Mouse (Mus musculus) layer of hippocampus, postnatal 10 days (tissue): ENCODE results near the gene Vmn1r95. TPM values are rescaled to one million over a fixed set of nuclear protein-coding genes. Genes with fewer than 3 reads are reported as not detected.
"Not testable (repeated sequence)": the region's sequence is repeated elsewhere in the genome, so short reads cannot be mapped to it uniquely, and the experiment has no call there.

Experiments used
- DNase-seq, 2 experiments: peaks; one replicate each; pipeline ENCODE4 v3.0.0; 2021; ENCODE audit warnings: low spot score in 2 of 2
- long read RNA-seq: library from polyadenylated mRNA; stranded (forward); transcript quantifications from one replicate; pipeline ENCODE4 v2.0.0, GENCODE M21; 2023
- total RNA-seq, 2 experiments: library from RNA; stranded (reverse); gene quantifications; 2 replicates each; pipeline ENCODE4 v1.2.3; 2021

The Vmn1r95 gene
- not detected for total RNA-seq
- long read RNA-seq: 0 reads

DNA sequence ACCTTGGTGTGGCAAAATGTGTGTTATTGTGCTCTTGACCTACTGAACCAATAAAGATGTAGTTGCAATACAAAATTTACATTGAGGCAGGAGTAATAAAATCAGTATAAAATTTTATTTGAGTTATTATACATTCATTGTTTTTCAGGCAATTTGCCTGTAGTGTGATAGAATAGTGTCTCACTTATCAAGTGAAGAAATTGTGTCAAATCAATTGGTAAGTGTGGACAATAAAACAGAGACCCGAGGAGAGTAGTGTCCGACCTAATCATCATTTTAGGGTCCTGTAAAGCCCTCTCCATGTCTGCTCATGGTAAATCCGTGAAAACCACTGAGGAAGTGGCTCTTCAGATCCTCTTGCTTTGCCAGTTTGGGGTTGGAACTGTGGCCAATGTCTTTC is at the start of gene Vmn1r95:
Vmn1r95 (plus strand) TSS at position 301 of the 400 bp plus-strand sequence.
- DNase-seq: not testable (repeated sequence)

DNA sequence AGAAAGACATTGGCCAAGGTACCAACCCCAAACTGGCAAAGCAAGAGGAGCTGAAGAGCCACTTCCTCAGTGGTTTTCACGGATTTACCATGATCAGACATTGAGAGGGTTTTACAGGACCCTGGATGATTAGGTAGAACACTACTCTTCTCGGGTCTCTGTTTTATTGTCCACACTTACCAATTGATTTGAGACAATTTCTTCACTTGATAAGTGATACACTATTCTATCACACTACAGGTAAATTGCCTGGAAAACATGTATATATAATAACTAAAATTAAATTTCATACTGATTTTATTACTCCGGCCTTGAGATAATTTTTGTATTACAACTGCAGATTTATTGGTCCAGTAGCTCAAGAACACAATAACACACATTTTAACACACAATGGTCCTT is 25.2 kb upstream of the Vmn1r95 start, which contains the start of gene Vmn1r94:
Vmn1r94 (minus strand) TSS at position 101 of the 400 bp plus-strand sequence.
- DNase-seq: not testable (repeated sequence)

DNA sequence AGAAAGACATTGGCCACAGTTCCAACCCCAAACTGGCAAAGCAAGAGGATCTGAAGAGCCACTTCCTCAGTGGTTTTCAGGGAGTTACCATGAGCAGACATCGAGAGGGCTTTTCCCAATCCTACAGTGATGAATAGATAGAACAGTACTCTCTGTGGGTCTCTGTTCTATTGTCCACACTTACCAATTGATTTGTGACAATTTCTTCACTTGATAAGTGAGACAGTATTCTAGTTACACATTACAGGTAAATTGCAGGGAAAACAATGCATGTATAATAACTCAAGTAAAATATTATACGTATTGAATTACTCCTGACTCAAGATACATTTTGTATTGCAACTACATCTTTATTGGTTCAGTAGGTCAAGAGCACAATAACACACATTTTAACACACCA is 12.0 kb downstream of the Vmn1r95 start, which contains the start of gene Gm6164:
Gm6164 (minus strand) TSS at position 101 of the 400 bp plus-strand sequence.
- DNase-seq: not testable (repeated sequence)

- DNase-seq: not testable (repeated sequence)
Measured at GRCm38 (mm10) chr7:20233728-20234127, 40.2 kb downstream of the Vmn1r95 start, which contains the start of gene Gm4498. Gene Gm4498 (minus strand): TSS chr7:20233828.

Other genes with a start within 250 kb of the Vmn1r95 start
- not detected for gene Igsf23, start 243.0 kb upstream of the Vmn1r95 start, total RNA-seq
- gene Ceacam20, start 228.3 kb upstream of the Vmn1r95 start, total RNA-seq: not detected
- gene Nlrp9b, start 202.2 kb upstream of the Vmn1r95 start, total RNA-seq: not detected
- gene Vmn1r91, start 94.0 kb upstream of the Vmn1r95 start, total RNA-seq: not detected
- not detected for gene Gm16442, start 71.1 kb upstream of the Vmn1r95 start, total RNA-seq
- gene Vmn1r93, start 54.6 kb upstream of the Vmn1r95 start, total RNA-seq: not detected
- gene Vmn1r94, start 25.3 kb upstream of the Vmn1r95 start, total RNA-seq: not detected
- gene Gm6164, start 11.9 kb downstream of the Vmn1r95 start, total RNA-seq: not detected
- not detected for gene Gm4498, start 40.1 kb downstream of the Vmn1r95 start, total RNA-seq
- not detected for gene Gm5890, start 69.1 kb downstream of the Vmn1r95 start, total RNA-seq
- gene Gm4133, start 140.4 kb downstream of the Vmn1r95 start, total RNA-seq: not detected
- not detected for gene Gm5728, start 181.7 kb downstream of the Vmn1r95 start, total RNA-seq
- not detected for gene Vmn1r100, start 224.2 kb downstream of the Vmn1r95 start, total RNA-seq
- gene Vmn1r101, start 248.9 kb downstream of the Vmn1r95 start, total RNA-seq: not detected